Mouse (Mus musculus): ENCODE data around the gene Hist1h2af. TPM values are rescaled to one million over a fixed set of nuclear protein-coding genes. Genes with fewer than 3 reads are reported as not detected.

Hist1h2af gene
- 63.3 and 106 TPM in 2 replicates for total RNA-seq (2021)
- long read RNA-seq = 0 reads

GRCm38 (mm10) chr13:23533560-23534367 is at the start of gene Hist1h2af:
Hist1h2af (plus strand) TSS chr13:23533906.
- DNase-seq = peak; percentile 41

GRCm38 (mm10) chr13:23485271-23485670 is 48.4 kb upstream of the Hist1h2af start:
- DNase-seq = no peak

GRCm38 (mm10) chr13:23488400-23489322 is 45.0 kb upstream of the Hist1h2af start, which contains the start of gene Btn2a2:
Btn2a2 (minus strand) TSS chr13:23488857.
- peak; percentile 47 for DNase-seq

GRCm38 (mm10) chr13:23490863-23491262 is 42.8 kb upstream of the Hist1h2af start:
- DNase-seq = no peak

- no peak for DNase-seq
Measured at GRCm38 (mm10) chr13:23491263-23491662, 42.4 kb upstream of the Hist1h2af start.

GRCm38 (mm10) chr13:23491990-23492389 is 41.7 kb upstream of the Hist1h2af start:
- DNase-seq = no peak

GRCm38 (mm10) chr13:23495526-23495925 is 38.2 kb upstream of the Hist1h2af start:
- no peak for DNase-seq

GRCm38 (mm10) chr13:23497656-23498321 is 35.9 kb upstream of the Hist1h2af start:
- no peak for DNase-seq

- no peak for DNase-seq
Measured at GRCm38 (mm10) chr13:23498653-23499052, 35.1 kb upstream of the Hist1h2af start.

- no peak for DNase-seq
Measured at GRCm38 (mm10) chr13:23499943-23500342, 33.8 kb upstream of the Hist1h2af start.

GRCm38 (mm10) chr13:23500424-23501200 is 33.1 kb upstream of the Hist1h2af start:
- DNase-seq = peak; percentile 47

- DNase-seq = no peak
Measured at GRCm38 (mm10) chr13:23501511-23501910, 32.2 kb upstream of the Hist1h2af start.

GRCm38 (mm10) chr13:23502031-23502567 is 31.6 kb upstream of the Hist1h2af start:
- DNase-seq = no peak

- DNase-seq = no peak
Measured at GRCm38 (mm10) chr13:23502916-23503315, 30.8 kb upstream of the Hist1h2af start.

- peak; percentile 15 for DNase-seq
Measured at GRCm38 (mm10) chr13:23503797-23504196, 29.9 kb upstream of the Hist1h2af start.

- DNase-seq = no peak
Measured at GRCm38 (mm10) chr13:23505662-23506345, 27.9 kb upstream of the Hist1h2af start.

- DNase-seq = peak; percentile 51
Measured at GRCm38 (mm10) chr13:23506351-23506750, 27.4 kb upstream of the Hist1h2af start.

- no peak for DNase-seq
Measured at GRCm38 (mm10) chr13:23506819-23507515, 26.7 kb upstream of the Hist1h2af start.

- DNase-seq = no peak
Measured at GRCm38 (mm10) chr13:23510127-23510526, 23.6 kb upstream of the Hist1h2af start.

- DNase-seq = no peak
Measured at GRCm38 (mm10) chr13:23513517-23513916, 20.2 kb upstream of the Hist1h2af start.

Data from adrenal gland, postnatal 25 days (tissue).